Mouse (Mus musculus): Measurements from ENCODE around the gene Rere.

DNA sequence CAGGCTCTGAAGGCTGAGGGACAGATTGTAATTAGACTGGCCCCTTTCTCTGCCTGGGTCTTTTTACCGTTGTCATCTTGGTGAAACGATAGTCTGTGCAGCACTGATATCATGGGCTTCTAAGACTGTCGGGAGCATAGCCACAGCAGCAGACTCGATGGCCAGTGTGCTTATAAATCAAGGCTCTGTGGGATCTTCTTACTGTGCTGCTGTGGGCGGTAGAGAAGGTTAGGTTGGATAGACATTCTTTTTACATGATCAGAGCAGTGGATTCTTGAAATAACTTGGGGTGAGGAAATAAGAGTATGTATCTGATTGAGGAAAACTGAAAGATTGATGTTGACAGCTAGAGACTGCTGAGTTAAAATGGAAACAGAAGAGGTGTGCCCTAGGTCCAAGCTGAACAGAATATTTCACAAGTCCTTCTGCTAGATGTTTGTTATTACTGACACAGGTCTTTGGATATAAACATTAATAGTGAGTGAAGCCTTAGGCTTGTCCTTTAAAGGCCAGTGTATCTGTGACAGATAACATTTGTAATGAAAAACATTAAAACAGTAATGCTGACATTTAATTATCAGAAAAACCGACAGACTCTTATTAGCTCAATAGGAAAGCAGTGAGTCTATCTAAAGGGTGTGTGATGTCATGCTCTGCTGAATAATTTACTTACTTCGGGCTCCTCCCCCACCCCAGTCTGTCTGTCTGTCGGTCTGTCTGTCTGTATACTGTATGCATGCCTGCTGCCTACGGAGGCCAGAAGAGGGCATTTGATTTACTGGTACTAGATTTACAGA lies 93.4 kb downstream of the Rere start:
- TF ChIP-seq ZC3H11A (IDR thresholded peaks at IDR 0.05; ENCODE audit: borderline replicate concordance, low read depth, low read length) (no peak), MAFK (IDR thresholded peaks at IDR 0.05; ENCODE audit: insufficient read depth, low read depth, low read length) (no peak)
